In the genomic region with DNA sequence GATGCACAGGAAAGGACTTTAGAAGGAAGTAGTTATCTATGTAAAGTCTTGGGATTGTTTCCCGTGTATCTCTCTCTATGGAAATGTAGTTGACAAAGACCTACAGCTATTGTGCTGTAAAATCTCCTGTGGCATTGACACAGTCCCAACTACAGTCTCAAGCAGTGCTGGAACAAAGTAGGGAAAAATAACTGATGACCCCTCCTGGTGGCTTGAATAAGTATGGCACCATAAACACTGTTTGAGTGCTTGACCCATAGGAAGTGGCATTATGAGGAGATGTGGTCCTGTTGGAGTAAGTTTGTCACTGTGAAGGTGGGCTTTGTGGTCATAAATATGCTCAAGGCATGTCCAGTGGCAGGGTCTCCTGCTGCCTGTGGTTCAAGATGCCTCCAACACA, we compare ENCODE assay signal across 21 mouse cellular contexts.
DNase-seq lines count a peak whose midpoint lies in the region; ATAC-seq and TF ChIP-seq lines count a peak whose summit lies in the region.
"Had no signal": no experiment of that assay in that cellular context is flagged by ENCODE, and none has a peak within 500 bp of the region (broad histone marks: within the 10 kb centered on the region; RNA-seq: fewer than 3 reads in every experiment).

No protein-coding gene starts in this region.

- no peak overlapping the region for H3K27ac ChIP-seq in kidney, postnatal 0 days
- H3K27ac ChIP-seq: gastrocnemius, adult 2 months; kidney, embryonic 15.5 days; liver, embryonic 14.5 days; midbrain, embryonic 10.5 days; neural tube, embryonic 15.5 days had no signal

- H3K9ac ChIP-seq in kidney, postnatal 0 days (ENCODE audit: low read depth, low read length): no peak overlapping the region
- H3K9ac ChIP-seq: kidney, embryonic 15.5 days; liver, embryonic 14.5 days; neural tube, embryonic 15.5 days had no signal

- H3K4me3 ChIP-seq in kidney, postnatal 0 days (replicated peaks; ENCODE audit: low read depth, low read length): no peak overlapping the region
- H3K4me3 ChIP-seq in E14TG2a.4 (replicated peaks; ENCODE audit: low read length): no peak overlapping the region
- H3K4me3 ChIP-seq: gastrocnemius, adult 2 months; kidney, embryonic 15.5 days; midbrain, embryonic 10.5 days; neural tube, embryonic 15.5 days had no signal

- no peak overlapping the region for H3K4me2 ChIP-seq in kidney, postnatal 0 days (ENCODE audit: low read length)
- H3K4me2 ChIP-seq: kidney, embryonic 15.5 days; neural tube, embryonic 15.5 days had no signal

- WGBS in kidney, postnatal 0 days: 64% methylated on average over 1 of the region's 1 CpGs

- no peaks in the 10 kb centered on the region for H3K4me1 ChIP-seq in kidney, postnatal 0 days (replicated peaks; ENCODE audit: insufficient read depth, low read length)
- H3K4me1 ChIP-seq in E14TG2a.4 (replicated peaks; ENCODE audit: low read depth, low read length): no peaks in the 10 kb centered on the region
- H3K4me1 ChIP-seq: kidney, embryonic 15.5 days; midbrain, embryonic 10.5 days; neural tube, embryonic 15.5 days had no signal

- H3K9me3 ChIP-seq in kidney, postnatal 0 days (replicated peaks; ENCODE audit: low read length): no peaks in the 10 kb centered on the region
- peaks cover 31% of the 10 kb centered on the region for H3K9me3 ChIP-seq in E14TG2a.4 (ENCODE audit: low read length)
- H3K9me3 ChIP-seq: G1E; kidney, embryonic 15.5 days; neural tube, embryonic 15.5 days had no signal

- peak; percentile 7 for DNase-seq in embryo, embryonic 10 days (ENCODE audit: low spot score)
- DNase-seq in embryo, embryonic 9.5 days (ENCODE audit: extremely low spot score): no peak
- DNase-seq in kidney, postnatal 0 days (ENCODE audit: low spot score): no peak
- no peak for DNase-seq in kidney, adult 9 months
- peak; percentile 5 for DNase-seq in embryo, embryonic 11 days
- no peak for DNase-seq in gastrocnemius, postnatal 14 days
- no peak for DNase-seq in ovary, postnatal 14 days (ENCODE audit: low spot score)
- DNase-seq: adrenal gland, postnatal 25 days; B cell, adult 2 months; cerebellum, postnatal 36 days; gastrocnemius, adult 2 months; heart, adult 18-20 months; lung, postnatal 14 days; thymus, postnatal 36 days had no signal

- intact Hi-C loops in gastrocnemius, postnatal 14 days (cut with DNase I; ENCODE audit: low total_unique reads): no loop called here

- peak; percentile 37; the same call in 1 of the 2 replicates for TF ChIP-seq CTCF in kidney, postnatal 0 days (IDR thresholded peaks at IDR 0.05; ENCODE audit: low read depth)
- peak; percentile 20 for TF ChIP-seq CTCF in E14TG2a.4 (conservative IDR thresholded peaks at IDR 0.05; ENCODE audit: low read length)

- H3K27me3 ChIP-seq in kidney, postnatal 0 days (ENCODE audit: insufficient read depth, low read length): no peaks in the 10 kb centered on the region
- H3K27me3 ChIP-seq in E14TG2a.4 (ENCODE audit: insufficient read depth, low read length): no peaks in the 10 kb centered on the region
- H3K27me3 ChIP-seq: kidney, embryonic 15.5 days; neural tube, embryonic 15.5 days had no signal

- no peak; the same call in 1 of the 2 replicates for ATAC-seq in kidney, postnatal 0 days (replicated peaks; ENCODE audit: low FRiP score, low read depth)
- ATAC-seq: forebrain, embryonic 14.5 days had no signal

- H3K36me3 ChIP-seq in kidney, postnatal 0 days (ENCODE audit: insufficient read depth, low read length): no peaks in the 10 kb centered on the region
- no peaks in the 10 kb centered on the region for H3K36me3 ChIP-seq in E14TG2a.4 (ENCODE audit: insufficient read depth, low read length)
- H3K36me3 ChIP-seq: G1E; kidney, embryonic 15.5 days; midbrain, embryonic 10.5 days; neural tube, embryonic 15.5 days had no signal

Comparison
In these comparisons a context has a peak if more than half of its experiments do, and no peak if none do; other contexts are left out.
1. DNase-seq: peak in embryo, embryonic 10 days (single experiment) and embryo, embryonic 11 days (single experiment); none in embryo, embryonic 9.5 days (single experiment), kidney, postnatal 0 days (single experiment), kidney, adult 9 months (single experiment), gastrocnemius, postnatal 14 days (single experiment) and ovary, postnatal 14 days (single experiment).